Mouse (Mus musculus): ENCODE data around the gene Gas7. TPM values are rescaled to one million over a fixed set of nuclear protein-coding genes. Genes with fewer than 3 reads are reported as not detected.

Gene Gas7
- polyA plus RNA-seq, 1 experiment: 355 TPM

- TF ChIP-seq POLR2A (IDR thresholded peaks at IDR 0.05; ENCODE audit: borderline replicate concordance, low read depth, low read length) (no peak), CTCF (IDR thresholded peaks at IDR 0.05; ENCODE audit: low read depth, low read length) (no peak)
- H3K27ac ChIP-seq (ENCODE audit: insufficient read depth, low read depth, low read length): peak overlapping the region; percentile 95
- H3K4me3 ChIP-seq (ENCODE audit: insufficient read depth, low read length): no peak overlapping the region
- peaks cover 81% of the 10 kb centered on the region for H3K4me1 ChIP-seq (ENCODE audit: control insufficient read depth, insufficient read depth, low read length)
These were observed 122.8 kb downstream of the Gas7 start for GRCm38 (mm10) chr11:67577994-67578393.

DNA sequence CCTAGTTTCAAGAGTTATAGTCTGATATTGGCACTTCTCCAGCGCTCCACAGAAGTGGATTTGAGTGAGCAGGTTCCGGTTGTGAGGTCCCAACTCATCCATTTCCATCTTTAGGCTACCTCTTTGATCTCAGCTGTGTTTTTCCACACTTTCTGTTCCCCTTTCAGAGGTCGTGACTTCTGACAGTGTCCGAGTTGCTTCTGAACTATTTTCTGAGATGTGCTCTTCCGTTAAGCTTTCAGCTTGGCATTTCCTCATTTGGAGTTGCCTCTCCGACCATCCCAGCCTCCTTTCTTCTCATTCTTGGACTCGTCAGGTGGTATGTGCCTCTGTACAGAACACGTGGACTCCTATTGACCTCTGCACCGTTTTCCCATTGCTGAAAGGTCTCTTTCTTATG is 123.9 kb downstream of the Gas7 start:
- peaks cover 77% of the 10 kb centered on the region for H3K4me1 ChIP-seq (ENCODE audit: control insufficient read depth, insufficient read depth, low read length)
- peak overlapping the region; percentile 16 for H3K4me3 ChIP-seq (ENCODE audit: insufficient read depth, low read length)
- TF ChIP-seq POLR2A (IDR thresholded peaks at IDR 0.05; ENCODE audit: borderline replicate concordance, low read depth, low read length) (no peak), CTCF (IDR thresholded peaks at IDR 0.05; ENCODE audit: low read depth, low read length) (no peak)
- H3K27ac ChIP-seq (ENCODE audit: insufficient read depth, low read depth, low read length): peak overlapping the region; percentile 95

DNA sequence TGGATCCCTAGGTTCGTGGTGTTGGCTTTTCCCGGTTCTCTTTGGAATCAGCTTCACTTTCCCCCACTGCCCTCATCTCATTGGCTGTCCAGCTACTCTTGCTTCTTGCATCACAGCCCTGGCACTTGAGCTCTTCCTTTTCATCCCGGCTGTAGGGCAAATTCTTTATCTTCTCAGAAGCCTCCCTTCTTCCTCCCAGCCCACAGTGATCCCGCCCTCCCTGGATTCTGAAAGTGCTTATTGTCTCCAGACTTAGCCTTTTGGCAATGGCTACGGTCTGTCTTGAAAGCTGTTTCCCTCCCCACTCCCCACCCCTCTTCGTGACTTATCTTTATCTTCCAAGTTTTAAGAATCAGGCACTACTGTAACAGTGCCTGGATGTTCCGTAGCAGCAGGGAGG is 126.3 kb downstream of the Gas7 start:
- Histone ChIP-seq H3K4me3 (ENCODE audit: insufficient read depth, low read length) (no peak overlapping the region), H3K4me1 (ENCODE audit: control insufficient read depth, insufficient read depth, low read length) (peaks cover 68% of the 10 kb centered on the region), H3K27ac (ENCODE audit: insufficient read depth, low read depth, low read length) (no peak overlapping the region)
- no peak for TF ChIP-seq POLR2A (IDR thresholded peaks at IDR 0.05; ENCODE audit: borderline replicate concordance, low read depth, low read length)
- TF ChIP-seq CTCF (IDR thresholded peaks at IDR 0.05; ENCODE audit: low read depth, low read length): no peak

DNA sequence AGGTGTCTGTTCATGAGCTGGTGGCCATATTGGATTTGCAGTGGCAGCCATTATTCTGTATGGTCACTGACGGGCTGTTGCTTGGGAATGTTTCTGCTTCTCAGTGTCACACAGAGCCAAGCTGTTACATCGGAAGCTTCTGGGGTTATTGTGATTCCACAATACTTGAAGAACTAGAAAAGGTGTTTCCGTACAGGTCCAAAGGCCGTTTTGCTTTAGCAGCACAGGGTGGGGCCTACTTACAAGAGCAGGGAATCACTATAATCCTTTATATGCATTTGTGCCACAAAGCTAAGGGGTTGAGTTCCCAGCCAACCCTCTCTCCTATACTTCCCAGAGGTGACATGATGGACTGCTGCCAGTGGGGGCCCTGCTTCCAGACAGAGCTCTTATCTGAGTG is 127.3 kb downstream of the Gas7 start:
- Histone ChIP-seq H3K4me3 (ENCODE audit: insufficient read depth, low read length) (no peak overlapping the region), H3K4me1 (ENCODE audit: control insufficient read depth, insufficient read depth, low read length) (peaks cover 62% of the 10 kb centered on the region), H3K27ac (ENCODE audit: insufficient read depth, low read depth, low read length) (no peak overlapping the region)
- no peak for TF ChIP-seq POLR2A (IDR thresholded peaks at IDR 0.05; ENCODE audit: borderline replicate concordance, low read depth, low read length)
- no peak for TF ChIP-seq CTCF (IDR thresholded peaks at IDR 0.05; ENCODE audit: low read depth, low read length)

DNA sequence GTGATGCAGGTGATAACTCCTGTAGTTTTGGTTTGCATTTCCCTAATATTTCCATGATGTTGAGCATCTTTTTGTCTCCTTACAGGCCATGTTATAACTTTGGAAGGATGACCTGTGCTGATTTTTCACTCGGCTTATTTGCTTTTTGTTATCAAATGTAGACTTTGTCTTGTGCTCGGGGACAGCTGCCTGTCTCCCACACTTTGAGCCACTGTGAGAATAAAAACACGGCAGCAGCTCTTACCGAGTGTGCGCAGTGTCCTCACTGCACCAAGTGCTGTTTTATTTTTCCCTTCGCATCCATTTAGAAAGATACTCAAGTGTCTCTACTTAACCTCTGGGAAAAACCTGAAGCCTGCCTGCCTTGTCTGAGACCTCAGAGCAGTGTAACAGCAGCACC is 129.8 kb downstream of the Gas7 start:
- TF ChIP-seq CTCF (IDR thresholded peaks at IDR 0.05; ENCODE audit: low read depth, low read length): no peak
- H3K4me3 ChIP-seq (ENCODE audit: insufficient read depth, low read length): no peak overlapping the region
- no peak overlapping the region for H3K27ac ChIP-seq (ENCODE audit: insufficient read depth, low read depth, low read length)
- peaks cover 58% of the 10 kb centered on the region for H3K4me1 ChIP-seq (ENCODE audit: control insufficient read depth, insufficient read depth, low read length)

- TF ChIP-seq CTCF (IDR thresholded peaks at IDR 0.05; ENCODE audit: low read depth, low read length) (no peak), POLR2A (IDR thresholded peaks at IDR 0.05; ENCODE audit: borderline replicate concordance, low read depth, low read length) (no peak)
- Histone ChIP-seq H3K27ac (ENCODE audit: insufficient read depth, low read depth, low read length) (peak overlapping the region; percentile 100), H3K4me3 (ENCODE audit: insufficient read depth, low read length) (no peak overlapping the region), H3K4me1 (ENCODE audit: control insufficient read depth, insufficient read depth, low read length) (peaks cover 56% of the 10 kb centered on the region)
These were observed 130.4 kb downstream of the Gas7 start for GRCm38 (mm10) chr11:67585629-67586028.

DNA sequence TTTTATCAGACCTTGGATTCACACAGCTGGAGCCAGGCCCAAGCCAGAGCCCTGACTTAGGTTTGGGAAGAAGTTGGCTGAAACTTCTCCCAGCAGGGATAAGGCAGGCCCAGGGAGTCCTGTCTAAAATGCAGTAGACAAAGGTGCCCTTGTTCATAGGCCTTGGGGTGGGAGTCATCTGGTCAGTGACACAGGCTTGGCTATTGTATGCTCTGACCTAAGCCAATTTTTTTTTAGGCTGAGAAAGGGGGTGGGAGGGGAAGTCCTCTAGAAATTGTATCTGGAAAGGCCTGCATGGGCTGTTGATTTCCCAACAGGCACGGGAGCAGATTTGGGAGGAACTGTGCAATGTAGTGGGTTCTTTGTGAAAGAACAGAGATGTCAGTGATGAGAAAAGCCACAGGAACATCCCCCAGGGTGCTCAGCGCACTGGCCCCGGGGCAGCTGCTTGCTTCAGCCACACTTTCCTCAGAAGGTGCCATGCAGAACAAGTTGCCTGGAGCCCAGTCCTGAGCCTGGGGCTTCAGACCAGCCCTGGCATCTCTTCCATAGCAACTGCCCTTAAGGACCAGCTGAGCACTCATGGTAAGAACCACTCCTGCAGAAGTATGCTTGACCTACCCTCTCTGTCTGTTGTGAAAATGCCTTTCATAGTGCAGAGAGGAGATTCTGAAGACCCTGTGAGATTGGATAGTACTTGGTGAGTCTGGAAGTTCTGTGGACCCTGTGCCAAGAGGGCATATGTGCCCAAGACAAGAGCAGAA is 131.2 kb downstream of the Gas7 start:
- Histone ChIP-seq H3K4me1 (ENCODE audit: control insufficient read depth, insufficient read depth, low read length) (peaks cover 54% of the 10 kb centered on the region), H3K4me3 (ENCODE audit: insufficient read depth, low read length) (peak overlapping the region; percentile 76), H3K27ac (ENCODE audit: insufficient read depth, low read depth, low read length) (peak overlapping the region; percentile 100)
- no peak for TF ChIP-seq CTCF (IDR thresholded peaks at IDR 0.05; ENCODE audit: low read depth, low read length)
- TF ChIP-seq POLR2A (IDR thresholded peaks at IDR 0.05; ENCODE audit: borderline replicate concordance, low read depth, low read length): no peak; the same call in 1 of the 2 replicates

DNA sequence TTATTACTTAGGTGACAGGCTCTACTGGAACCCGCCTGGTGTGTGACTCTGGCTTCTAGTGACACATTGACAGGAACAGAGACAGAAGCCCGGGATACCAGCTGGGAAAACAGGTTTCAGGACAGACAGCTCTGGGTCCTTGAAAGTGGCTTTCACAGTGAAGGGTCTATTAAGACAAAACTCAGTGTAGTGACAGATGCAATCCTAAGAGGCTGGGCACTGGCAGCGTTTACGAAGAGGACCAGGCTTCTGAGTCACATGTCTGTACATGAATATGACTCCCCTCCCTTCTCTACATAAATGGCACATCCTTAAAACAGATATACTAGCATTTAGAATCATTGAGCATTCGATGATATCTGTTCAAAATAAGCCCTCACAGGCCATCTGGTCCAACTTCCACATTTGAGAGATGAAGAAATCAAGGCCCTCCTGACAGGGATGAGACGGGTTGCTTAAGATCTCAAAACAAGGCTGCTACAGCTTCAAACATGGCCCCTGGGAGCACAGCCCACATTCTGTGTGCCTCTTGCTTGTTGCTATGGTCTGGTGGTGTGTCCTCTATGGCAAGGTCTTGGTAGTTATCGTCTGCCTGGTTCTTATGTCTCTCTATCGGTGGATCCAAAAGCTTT is 133.1 kb downstream of the Gas7 start:
- Histone ChIP-seq H3K4me1 (ENCODE audit: control insufficient read depth, insufficient read depth, low read length) (peaks cover 52% of the 10 kb centered on the region), H3K4me3 (ENCODE audit: insufficient read depth, low read length) (peak overlapping the region; percentile 76), H3K27ac (ENCODE audit: insufficient read depth, low read depth, low read length) (peak overlapping the region; percentile 100)
- TF ChIP-seq CTCF (IDR thresholded peaks at IDR 0.05; ENCODE audit: low read depth, low read length) (no peak), POLR2A (IDR thresholded peaks at IDR 0.05; ENCODE audit: borderline replicate concordance, low read depth, low read length) (no peak)

DNA sequence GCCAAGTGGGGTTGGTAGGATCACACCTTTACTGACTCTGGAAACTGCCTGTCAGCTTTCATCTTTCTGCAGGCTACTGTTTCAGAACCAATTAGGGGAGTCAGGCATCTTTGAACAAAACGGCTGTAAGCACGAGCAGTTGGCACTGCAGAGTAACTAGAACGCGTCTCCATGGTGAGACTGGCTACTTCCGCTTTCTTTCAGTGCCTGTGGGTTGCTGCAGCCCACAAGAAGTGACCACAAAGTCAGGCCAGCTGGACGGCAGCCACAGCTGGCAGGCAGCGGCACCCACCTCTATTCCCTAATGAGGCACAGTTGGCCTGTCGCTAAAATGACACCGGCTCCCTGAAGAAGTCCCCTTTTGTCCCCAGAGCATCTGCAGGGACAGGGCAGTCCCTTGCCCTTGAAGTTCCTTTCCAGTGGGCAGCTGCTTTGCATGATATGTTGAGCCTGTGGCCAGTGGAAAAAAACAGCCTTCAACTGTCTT is 133.6 kb downstream of the Gas7 start:
- Histone ChIP-seq H3K27ac (ENCODE audit: insufficient read depth, low read depth, low read length) (peak overlapping the region; percentile 100), H3K4me1 (ENCODE audit: control insufficient read depth, insufficient read depth, low read length) (peaks cover 49% of the 10 kb centered on the region), H3K4me3 (ENCODE audit: insufficient read depth, low read length) (peak overlapping the region; percentile 76)
- TF ChIP-seq CTCF (IDR thresholded peaks at IDR 0.05; ENCODE audit: low read depth, low read length) (no peak), POLR2A (IDR thresholded peaks at IDR 0.05; ENCODE audit: borderline replicate concordance, low read depth, low read length) (no peak)

- H3K4me1 ChIP-seq (ENCODE audit: control insufficient read depth, insufficient read depth, low read length): peaks cover 58% of the 10 kb centered on the region
- H3K4me3 ChIP-seq (ENCODE audit: insufficient read depth, low read length): no peak overlapping the region
These were observed 141.0 kb downstream of the Gas7 start for GRCm38 (mm10) chr11:67596233-67596632.

More at GRCm38 (mm10) chr11:67596233-67596632, 141.0 kb downstream of the Gas7 start:
- no peak overlapping the region for H3K27ac ChIP-seq (ENCODE audit: insufficient read depth, low read depth, low read length)
- TF ChIP-seq CTCF (IDR thresholded peaks at IDR 0.05; ENCODE audit: low read depth, low read length) (no peak), POLR2A (IDR thresholded peaks at IDR 0.05; ENCODE audit: borderline replicate concordance, low read depth, low read length) (no peak)
